Mouse (Mus musculus): ENCODE measurements around the gene Lemd1. TPM values are rescaled to one million over a fixed set of nuclear protein-coding genes. Genes with fewer than 3 reads are reported as not detected.
A peak's percentile ranks its signal among the peaks of the same experiment; 100 is the strongest.

Gene Lemd1
- polyA plus RNA-seq, 1 experiment from 2014 or later = 0.27 TPM

GRCm38 (mm10) chr1:132210922-132211321 lies 19.7 kb downstream of the Lemd1 start:
- Histone ChIP-seq H3K27me3 (ENCODE audit: control insufficient read depth, insufficient read depth, low read length) (no peaks in the 10 kb centered on the region), H3K9ac (replicated peaks; ENCODE audit: low read depth, low read length) (no peak overlapping the region), H3K4me1 (ENCODE audit: control insufficient read depth, insufficient read depth, low read length) (peaks cover 7% of the 10 kb centered on the region), H3K36me3 (ENCODE audit: control insufficient read depth, insufficient read depth, low read length) (no peaks in the 10 kb centered on the region), H3K4me2 (replicated peaks; ENCODE audit: low read depth, low read length) (no peak overlapping the region), H3K9me3 (ENCODE audit: control insufficient read depth, low read depth, low read length) (no peaks in the 10 kb centered on the region), H3K4me3 (ENCODE audit: low read depth, low read length) (no peak overlapping the region), H3K27ac (ENCODE audit: low read length) (no peak overlapping the region)
- no peak for ATAC-seq (ENCODE audit: insufficient number of reproducible peaks, insufficient read depth, low FRiP score, low read depth)
- WGBS = 26% methylated on average over 7 of the region's 7 CpGs

GRCm38 (mm10) chr1:132211672-132212071 lies 20.4 kb downstream of the Lemd1 start:
- H3K27ac ChIP-seq (ENCODE audit: low read length) = no peak overlapping the region
- no peaks in the 10 kb centered on the region for H3K36me3 ChIP-seq (ENCODE audit: control insufficient read depth, insufficient read depth, low read length)
- H3K4me3 ChIP-seq (ENCODE audit: low read depth, low read length) = 0 out of 2 replicates have a peak overlapping the region, but pooled peaks have one; percentile 17
- H3K9ac ChIP-seq (replicated peaks; ENCODE audit: low read depth, low read length) = no peak overlapping the region
- 44% methylated on average over 12 of the region's 12 CpGs for WGBS
- peak overlapping the region; percentile 43 for H3K4me2 ChIP-seq (replicated peaks; ENCODE audit: low read depth, low read length)
- no peak for ATAC-seq (ENCODE audit: insufficient number of reproducible peaks, insufficient read depth, low FRiP score, low read depth)
- H3K4me1 ChIP-seq (ENCODE audit: control insufficient read depth, insufficient read depth, low read length) = peaks cover 7% of the 10 kb centered on the region
- no peaks in the 10 kb centered on the region for H3K27me3 ChIP-seq (ENCODE audit: control insufficient read depth, insufficient read depth, low read length)
- no peaks in the 10 kb centered on the region for H3K9me3 ChIP-seq (ENCODE audit: control insufficient read depth, low read depth, low read length)

DNA sequence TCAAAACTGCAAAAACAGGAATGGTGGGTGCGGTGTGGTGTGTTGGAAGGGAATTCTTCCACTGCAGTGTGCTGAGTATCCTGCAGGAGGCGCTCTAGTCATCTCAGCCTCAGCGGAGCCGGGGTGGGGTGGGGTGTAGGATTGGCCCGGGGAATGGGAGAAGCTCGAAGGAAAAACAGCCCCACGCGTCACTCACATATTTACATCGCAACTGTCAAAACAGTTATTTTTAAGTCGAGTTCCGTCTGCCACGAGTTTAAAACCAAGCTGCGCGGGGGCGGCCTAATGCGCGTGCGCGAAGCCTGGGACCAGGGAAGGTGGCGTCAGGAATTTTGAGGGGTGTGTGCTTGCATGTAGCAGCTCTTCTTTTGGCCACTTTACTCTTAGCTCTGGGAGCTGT lies 21.0 kb downstream of the Lemd1 start:
- H3K9ac ChIP-seq (replicated peaks; ENCODE audit: low read depth, low read length) = no peak overlapping the region
- 7% methylated on average over 20 of the region's 20 CpGs for WGBS
- no peak for ATAC-seq (ENCODE audit: insufficient number of reproducible peaks, insufficient read depth, low FRiP score, low read depth)

DNA sequence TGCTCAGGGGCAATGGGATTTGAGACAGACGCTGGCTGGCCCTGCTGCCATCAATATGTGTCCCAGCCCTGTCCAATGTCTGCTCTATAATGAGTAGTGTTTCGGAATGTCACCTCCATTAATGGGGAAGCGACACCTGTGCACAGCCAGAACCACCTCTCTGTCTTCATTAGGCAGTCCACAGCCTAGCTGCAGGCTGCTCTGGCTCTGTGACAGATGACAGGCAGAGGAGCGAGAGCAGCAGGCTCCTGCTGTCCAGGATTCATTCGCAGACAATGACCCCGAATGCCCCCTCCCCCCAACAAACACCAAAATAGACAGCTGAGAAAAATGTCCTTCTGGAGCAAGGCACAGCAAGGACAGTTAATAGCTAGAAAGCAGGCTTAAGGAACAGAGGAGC lies 21.8 kb downstream of the Lemd1 start:
- ATAC-seq (ENCODE audit: insufficient number of reproducible peaks, insufficient read depth, low FRiP score, low read depth) = no peak
- no peaks in the 10 kb centered on the region for H3K9me3 ChIP-seq (ENCODE audit: control insufficient read depth, low read depth, low read length)
- no peak overlapping the region for H3K9ac ChIP-seq (replicated peaks; ENCODE audit: low read depth, low read length)
- H3K36me3 ChIP-seq (ENCODE audit: control insufficient read depth, insufficient read depth, low read length) = no peaks in the 10 kb centered on the region
- no peak overlapping the region for H3K4me3 ChIP-seq (ENCODE audit: low read depth, low read length)
- no peak overlapping the region for H3K27ac ChIP-seq (ENCODE audit: low read length)
- peaks cover 7% of the 10 kb centered on the region for H3K4me1 ChIP-seq (ENCODE audit: control insufficient read depth, insufficient read depth, low read length)
- no peaks in the 10 kb centered on the region for H3K27me3 ChIP-seq (ENCODE audit: control insufficient read depth, insufficient read depth, low read length)
- WGBS = 36% methylated on average over 6 of the region's 6 CpGs
- no peak overlapping the region for H3K4me2 ChIP-seq (replicated peaks; ENCODE audit: low read depth, low read length)

More for the DNA sequence above, 21.0 kb downstream of the Lemd1 start:
- Histone ChIP-seq H3K36me3 (ENCODE audit: control insufficient read depth, insufficient read depth, low read length) (no peaks in the 10 kb centered on the region), H3K9me3 (ENCODE audit: control insufficient read depth, low read depth, low read length) (no peaks in the 10 kb centered on the region), H3K27ac (ENCODE audit: low read length) (no peak overlapping the region), H3K4me3 (ENCODE audit: low read depth, low read length) (peak overlapping the region; percentile 17; the same call in 1 of the 2 replicates), H3K4me2 (replicated peaks; ENCODE audit: low read depth, low read length) (peak overlapping the region; percentile 43), H3K4me1 (ENCODE audit: control insufficient read depth, insufficient read depth, low read length) (peaks cover 7% of the 10 kb centered on the region), H3K27me3 (ENCODE audit: control insufficient read depth, insufficient read depth, low read length) (no peaks in the 10 kb centered on the region)

DNA sequence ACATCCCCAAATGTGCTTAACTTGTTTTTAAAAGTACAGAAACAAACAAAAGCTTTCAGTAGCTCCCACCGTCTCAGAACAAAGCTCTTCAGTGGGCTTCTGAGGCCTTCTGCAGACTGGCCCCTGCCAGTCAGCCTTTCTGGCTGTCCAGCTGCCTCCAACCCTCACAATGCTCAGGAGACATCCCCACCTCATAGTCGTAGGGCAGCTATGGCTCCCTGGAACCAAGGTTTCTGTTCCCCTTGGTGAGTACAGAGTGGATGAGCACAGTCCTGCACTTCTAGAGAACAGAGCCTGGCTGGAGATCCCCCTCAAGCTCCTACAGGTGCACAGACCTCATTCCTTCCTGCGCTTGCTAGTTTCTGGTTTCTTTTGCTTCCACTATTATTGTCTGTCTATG lies 25.0 kb downstream of the Lemd1 start:
- H3K4me2 ChIP-seq (replicated peaks; ENCODE audit: low read depth, low read length) = no peak overlapping the region
- no peak overlapping the region for H3K9ac ChIP-seq (replicated peaks; ENCODE audit: low read depth, low read length)
- H3K4me3 ChIP-seq (ENCODE audit: low read depth, low read length) = no peak overlapping the region
- ATAC-seq (ENCODE audit: insufficient number of reproducible peaks, insufficient read depth, low FRiP score, low read depth) = no peak
- WGBS = 58% methylated on average over 3 of the region's 3 CpGs
- no peaks in the 10 kb centered on the region for H3K27me3 ChIP-seq (ENCODE audit: control insufficient read depth, insufficient read depth, low read length)
- peaks cover 7% of the 10 kb centered on the region for H3K4me1 ChIP-seq (ENCODE audit: control insufficient read depth, insufficient read depth, low read length)
- no peak overlapping the region for H3K27ac ChIP-seq (ENCODE audit: low read length)
- no peaks in the 10 kb centered on the region for H3K9me3 ChIP-seq (ENCODE audit: control insufficient read depth, low read depth, low read length)
- no peaks in the 10 kb centered on the region for H3K36me3 ChIP-seq (ENCODE audit: control insufficient read depth, insufficient read depth, low read length)

DNA sequence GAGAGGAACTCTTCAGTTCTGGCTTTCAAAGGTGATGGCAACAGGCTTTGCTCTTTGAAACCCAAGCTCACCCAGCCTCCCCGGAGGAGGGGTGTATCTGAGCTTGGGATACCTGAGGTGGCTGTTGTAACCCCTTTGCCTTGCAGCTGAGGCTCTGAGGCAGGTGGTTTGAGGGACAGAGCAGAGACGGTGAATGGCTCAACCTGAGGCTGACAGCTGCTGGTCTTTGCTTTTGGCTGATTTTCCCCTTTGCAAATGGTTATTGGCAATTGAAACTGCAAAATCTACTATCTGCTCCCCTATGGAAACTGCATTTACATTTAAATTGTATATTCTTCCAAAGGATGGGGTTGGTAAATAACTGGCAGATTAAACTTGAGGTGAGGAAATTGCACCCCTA lies 30.4 kb downstream of the Lemd1 start:
- Histone ChIP-seq H3K9ac (replicated peaks; ENCODE audit: low read depth, low read length) (no peak overlapping the region), H3K4me2 (replicated peaks; ENCODE audit: low read depth, low read length) (no peak overlapping the region), H3K27me3 (ENCODE audit: control insufficient read depth, insufficient read depth, low read length) (no peaks in the 10 kb centered on the region), H3K4me3 (ENCODE audit: low read depth, low read length) (no peak overlapping the region), H3K27ac (ENCODE audit: low read length) (no peak overlapping the region), H3K36me3 (ENCODE audit: control insufficient read depth, insufficient read depth, low read length) (no peaks in the 10 kb centered on the region), H3K4me1 (ENCODE audit: control insufficient read depth, insufficient read depth, low read length) (no peaks in the 10 kb centered on the region), H3K9me3 (ENCODE audit: control insufficient read depth, low read depth, low read length) (no peaks in the 10 kb centered on the region)
- no peak for ATAC-seq (ENCODE audit: insufficient number of reproducible peaks, insufficient read depth, low FRiP score, low read depth)
- 57% methylated on average over 2 of the region's 2 CpGs for WGBS

- Histone ChIP-seq H3K9ac (replicated peaks; ENCODE audit: low read depth, low read length) (no peak overlapping the region), H3K4me3 (ENCODE audit: low read depth, low read length) (no peak overlapping the region), H3K36me3 (ENCODE audit: control insufficient read depth, insufficient read depth, low read length) (no peaks in the 10 kb centered on the region), H3K4me2 (replicated peaks; ENCODE audit: low read depth, low read length) (no peak overlapping the region), H3K27ac (ENCODE audit: low read length) (no peak overlapping the region), H3K27me3 (ENCODE audit: control insufficient read depth, insufficient read depth, low read length) (no peaks in the 10 kb centered on the region), H3K9me3 (ENCODE audit: control insufficient read depth, low read depth, low read length) (no peaks in the 10 kb centered on the region), H3K4me1 (ENCODE audit: control insufficient read depth, insufficient read depth, low read length) (no peaks in the 10 kb centered on the region)
- ATAC-seq (ENCODE audit: insufficient number of reproducible peaks, insufficient read depth, low FRiP score, low read depth) = no peak
- WGBS = 41% methylated on average over 6 of the region's 6 CpGs
Observed at GRCm38 (mm10) chr1:132222166-132222565, 30.9 kb downstream of the Lemd1 start.

DNA sequence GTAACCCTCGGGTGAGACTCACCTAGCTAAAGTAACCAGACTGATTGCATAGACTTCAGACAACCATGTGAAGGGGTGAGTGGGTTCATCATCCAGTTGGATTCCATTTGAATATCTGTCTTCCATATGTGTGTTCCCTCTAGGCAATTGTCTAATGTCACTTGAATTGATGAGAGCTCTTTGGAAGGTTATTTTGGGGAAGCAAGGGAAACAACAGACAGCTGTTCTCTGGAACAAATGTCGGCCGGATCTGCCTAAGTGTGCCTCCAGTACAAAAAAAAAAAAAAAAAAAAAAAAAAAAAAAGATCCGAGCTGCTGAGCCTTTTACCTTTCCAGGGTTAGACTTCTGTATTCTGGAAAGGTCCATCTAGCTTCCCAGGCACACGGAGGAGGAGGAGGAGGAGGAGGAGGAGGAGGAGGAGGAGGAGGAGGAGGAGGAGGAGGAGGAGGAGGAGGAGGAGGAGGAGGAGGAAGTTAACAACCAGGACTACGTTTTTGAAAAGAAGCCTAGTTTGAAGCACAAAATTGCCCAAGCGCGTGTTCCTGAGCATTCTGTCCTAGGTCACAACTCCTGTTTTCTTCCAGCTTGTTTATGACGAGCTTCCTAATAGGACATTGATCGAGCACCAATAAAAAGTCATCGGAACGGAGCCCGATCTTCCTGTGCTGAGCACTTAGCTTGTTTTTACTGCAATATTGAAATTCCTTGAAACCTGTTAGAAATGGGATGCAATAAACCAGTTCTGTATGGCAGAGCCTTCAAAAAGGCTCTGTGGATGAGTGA lies 35.3 kb downstream of the Lemd1 start:
- H3K9me3 ChIP-seq (ENCODE audit: control insufficient read depth, low read depth, low read length) = no peaks in the 10 kb centered on the region
- ATAC-seq (ENCODE audit: insufficient number of reproducible peaks, insufficient read depth, low FRiP score, low read depth) = no peak
- H3K4me1 ChIP-seq (ENCODE audit: control insufficient read depth, insufficient read depth, low read length) = no peaks in the 10 kb centered on the region
- WGBS = 75% methylated on average over 12 of the region's 13 CpGs
- H3K4me2 ChIP-seq (replicated peaks; ENCODE audit: low read depth, low read length) = no peak overlapping the region
- H3K4me3 ChIP-seq (ENCODE audit: low read depth, low read length) = no peak overlapping the region
- H3K27ac ChIP-seq (ENCODE audit: low read length) = no peak overlapping the region
- H3K9ac ChIP-seq (replicated peaks; ENCODE audit: low read depth, low read length) = no peak overlapping the region
- 0 out of 2 replicates have a peak, but pooled peaks cover 1% of the 10 kb centered on the region for H3K27me3 ChIP-seq (ENCODE audit: control insufficient read depth, insufficient read depth, low read length)
- no peaks in the 10 kb centered on the region for H3K36me3 ChIP-seq (ENCODE audit: control insufficient read depth, insufficient read depth, low read length)

- H3K9ac ChIP-seq (replicated peaks; ENCODE audit: low read depth, low read length) = no peak within 1 kb of the TSS
- WGBS = 84% methylated on average over 3 of the region's 3 CpGs
- H3K9me3 ChIP-seq (ENCODE audit: control insufficient read depth, low read depth, low read length) = no peaks in the 10 kb centered on the region
- no peak within 1 kb of the TSS for H3K27ac ChIP-seq (ENCODE audit: low read length)
- H3K4me1 ChIP-seq (ENCODE audit: control insufficient read depth, insufficient read depth, low read length) = no peaks in the 10 kb centered on the region
- H3K36me3 ChIP-seq (ENCODE audit: control insufficient read depth, insufficient read depth, low read length) = no peaks in the 10 kb centered on the region
- H3K4me2 ChIP-seq (replicated peaks; ENCODE audit: low read depth, low read length) = no peak within 1 kb of the TSS
- ATAC-seq (ENCODE audit: insufficient number of reproducible peaks, insufficient read depth, low FRiP score, low read depth) = no peak
- H3K4me3 ChIP-seq (ENCODE audit: low read depth, low read length) = no peak within 1 kb of the TSS
- H3K27me3 ChIP-seq (ENCODE audit: control insufficient read depth, insufficient read depth, low read length) = 0 out of 2 replicates have a peak, but pooled peaks cover 3% of the 10 kb centered on the region
Observed at GRCm38 (mm10) chr1:132229667-132230066, 38.4 kb downstream of the Lemd1 start, which contains the start of gene Gm10188. Gm10188 (minus strand) TSS chr1:132229767.

Measured in stomach, embryonic 14.5 days (tissue).